Mouse (Mus musculus): ENCODE measurements at regions not wholly inside any gene's neighbourhood (a gene's known extent, or its start where the extent isn't known, plus 50 kb on each side); places are given as distances from the start of the nearest gene placed in this dataset.
"Not testable (repeated sequence)": the region's sequence is repeated elsewhere in the genome, so short reads cannot be mapped to it uniquely, and the experiment has no call there.

DNA sequence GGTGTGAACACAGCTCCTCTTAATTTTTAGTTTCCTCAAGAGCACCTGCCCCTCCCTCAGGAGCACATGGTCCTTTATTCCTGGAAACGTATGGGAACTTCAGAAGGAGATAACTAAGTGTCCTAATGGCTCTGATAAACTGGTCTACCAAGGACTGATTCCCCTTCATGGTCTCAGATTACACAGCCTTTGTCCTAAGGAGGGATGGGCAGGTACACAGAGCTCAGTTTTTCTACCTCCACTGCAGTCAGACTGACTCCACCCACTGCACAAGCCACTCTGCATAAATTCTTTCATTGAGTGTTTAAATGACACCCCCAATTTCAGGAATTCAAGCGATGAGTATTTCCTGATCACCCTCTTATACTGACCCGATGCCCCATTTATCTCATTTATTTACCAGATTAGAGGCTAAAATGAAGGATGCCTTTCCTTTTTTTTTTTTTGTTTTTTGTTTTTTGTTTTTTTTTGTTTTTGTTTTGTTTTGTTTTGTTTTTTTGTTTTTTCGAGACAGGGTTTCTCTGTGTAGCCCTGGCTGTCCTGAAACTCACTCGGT lies 95.1 kb downstream of the Sox2 start:
- H3K27me3 ChIP-seq (ENCODE audit: control insufficient read depth, insufficient read depth, low read length) = no peaks in the 10 kb centered on the region
- ATAC-seq (ENCODE audit: low FRiP score, low TSS enrichment) = no peak
- no peak overlapping the region for H3K4me2 ChIP-seq (replicated peaks; ENCODE audit: low read depth, low read length)
- no peaks in the 10 kb centered on the region for H3K36me3 ChIP-seq (ENCODE audit: control insufficient read depth, insufficient read depth, low read length)
- H3K9me3 ChIP-seq (ENCODE audit: control insufficient read depth, low read length) = no peaks in the 10 kb centered on the region
- H3K9ac ChIP-seq (ENCODE audit: low read depth, low read length) = no peak overlapping the region
- 76% methylated on average over 5 of the region's 5 CpGs for WGBS
- H3K4me3 ChIP-seq (ENCODE audit: low read length) = no peak overlapping the region
- H3K27ac ChIP-seq (ENCODE audit: low read depth, low read length) = no peak overlapping the region
- no peaks in the 10 kb centered on the region for H3K4me1 ChIP-seq (ENCODE audit: control insufficient read depth, insufficient read depth, low read length)

DNA sequence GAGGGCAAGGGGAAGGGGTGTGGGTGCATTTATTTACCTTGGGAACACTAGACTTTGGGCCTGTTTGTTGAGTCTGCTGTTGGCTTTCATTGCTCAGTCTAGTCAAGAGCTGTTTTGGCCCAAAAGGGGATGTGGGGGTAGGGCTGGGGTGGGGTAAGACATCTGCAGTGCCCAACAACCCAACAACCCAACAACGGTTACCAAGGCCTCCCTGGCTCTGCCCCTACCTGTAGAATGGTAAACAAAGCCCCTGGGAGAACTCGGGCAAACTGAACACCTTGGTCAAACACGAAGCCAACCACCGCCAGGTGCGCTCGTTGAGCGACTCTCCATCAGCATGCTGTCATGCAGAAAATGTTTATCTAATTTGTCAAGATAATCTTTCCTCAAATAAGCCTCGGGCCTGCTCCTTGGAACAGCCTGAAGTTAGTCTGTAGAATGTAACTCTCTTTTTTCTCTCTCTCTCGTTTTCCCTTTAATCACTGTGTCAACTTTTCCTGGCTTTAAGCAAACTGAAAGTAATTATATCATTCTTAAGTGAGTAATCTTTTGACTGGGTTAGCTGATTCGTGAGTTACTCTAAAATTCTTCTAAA lies 97.4 kb downstream of the Sox2 start:
- no peaks in the 10 kb centered on the region for H3K9me3 ChIP-seq (ENCODE audit: control insufficient read depth, low read length)
- WGBS = 62% methylated on average over 10 of the region's 10 CpGs
- H3K27me3 ChIP-seq (ENCODE audit: control insufficient read depth, insufficient read depth, low read length) = no peaks in the 10 kb centered on the region
- no peak overlapping the region for H3K27ac ChIP-seq (ENCODE audit: low read depth, low read length)
- H3K4me3 ChIP-seq (ENCODE audit: low read length) = no peak overlapping the region
- ATAC-seq (ENCODE audit: low FRiP score, low TSS enrichment) = no peak
- no peaks in the 10 kb centered on the region for H3K4me1 ChIP-seq (ENCODE audit: control insufficient read depth, insufficient read depth, low read length)
- no peaks in the 10 kb centered on the region for H3K36me3 ChIP-seq (ENCODE audit: control insufficient read depth, insufficient read depth, low read length)
- no peak overlapping the region for H3K9ac ChIP-seq (ENCODE audit: low read depth, low read length)
- H3K4me2 ChIP-seq (replicated peaks; ENCODE audit: low read depth, low read length) = no peak overlapping the region

DNA sequence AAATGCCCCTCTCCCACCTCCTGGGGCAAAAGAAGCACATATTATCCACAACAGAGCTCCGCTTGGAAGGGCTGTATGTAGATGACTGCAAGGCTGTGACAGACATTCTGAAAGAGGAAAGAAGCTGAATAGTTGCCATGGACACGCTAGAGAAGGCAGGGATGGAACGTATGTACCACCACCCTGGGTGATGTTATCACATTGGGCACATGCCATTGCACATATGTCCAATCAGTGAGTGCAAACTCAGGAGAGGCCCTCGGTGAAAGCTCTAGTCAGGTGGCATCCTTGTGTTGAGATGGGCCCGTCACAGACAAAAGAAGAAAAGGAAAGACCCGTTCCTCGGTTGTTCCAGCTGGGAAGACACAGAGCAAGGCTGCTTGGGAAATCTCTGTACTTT lies 99.8 kb downstream of the Sox2 start:
- H3K9me3 ChIP-seq (ENCODE audit: control insufficient read depth, low read length) = no peaks in the 10 kb centered on the region
- 89% methylated on average over 7 of the region's 7 CpGs for WGBS

DNA sequence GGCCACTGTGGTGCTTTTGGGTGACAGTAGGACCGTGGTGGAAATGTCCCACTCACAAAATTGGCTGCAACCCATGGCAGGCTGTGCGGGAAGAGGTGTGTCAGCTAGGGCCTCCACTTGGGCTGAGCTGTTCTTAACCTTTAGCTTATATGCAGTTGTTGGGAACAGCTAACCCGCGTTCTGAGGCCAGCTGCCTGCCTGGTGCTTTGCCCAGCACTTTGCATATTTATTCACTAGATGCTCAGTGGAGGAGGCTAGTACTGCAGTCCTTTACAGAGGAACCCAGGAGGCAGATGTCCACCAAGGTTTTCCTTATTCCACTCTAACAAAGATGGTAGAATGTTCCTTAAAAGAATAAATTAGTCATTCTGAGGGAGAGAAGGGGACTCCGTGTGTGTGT lies 101.3 kb downstream of the Sox2 start:
- Histone ChIP-seq H3K9me3 (ENCODE audit: control insufficient read depth, low read length) (no peaks in the 10 kb centered on the region), H3K9ac (ENCODE audit: low read depth, low read length) (no peak overlapping the region), H3K4me1 (ENCODE audit: control insufficient read depth, insufficient read depth, low read length) (0 out of 2 replicates have a peak, but pooled peaks cover 2% of the 10 kb centered on the region), H3K4me2 (replicated peaks; ENCODE audit: low read depth, low read length) (no peak overlapping the region), H3K4me3 (ENCODE audit: low read length) (no peak overlapping the region), H3K36me3 (ENCODE audit: control insufficient read depth, insufficient read depth, low read length) (no peaks in the 10 kb centered on the region), H3K27me3 (ENCODE audit: control insufficient read depth, insufficient read depth, low read length) (no peaks in the 10 kb centered on the region), H3K27ac (ENCODE audit: low read depth, low read length) (no peak overlapping the region)
- ATAC-seq (ENCODE audit: low FRiP score, low TSS enrichment) = no peak
- 81% methylated on average over 5 of the region's 5 CpGs for WGBS

More for the DNA sequence above, 99.8 kb downstream of the Sox2 start:
- H3K4me1 ChIP-seq (ENCODE audit: control insufficient read depth, insufficient read depth, low read length) = no peaks in the 10 kb centered on the region
- no peaks in the 10 kb centered on the region for H3K36me3 ChIP-seq (ENCODE audit: control insufficient read depth, insufficient read depth, low read length)
- no peak overlapping the region for H3K4me3 ChIP-seq (ENCODE audit: low read length)
- no peak for ATAC-seq (ENCODE audit: low FRiP score, low TSS enrichment)
- no peaks in the 10 kb centered on the region for H3K27me3 ChIP-seq (ENCODE audit: control insufficient read depth, insufficient read depth, low read length)
- H3K27ac ChIP-seq (ENCODE audit: low read depth, low read length) = no peak overlapping the region
- no peak overlapping the region for H3K4me2 ChIP-seq (replicated peaks; ENCODE audit: low read depth, low read length)
- no peak overlapping the region for H3K9ac ChIP-seq (ENCODE audit: low read depth, low read length)

DNA sequence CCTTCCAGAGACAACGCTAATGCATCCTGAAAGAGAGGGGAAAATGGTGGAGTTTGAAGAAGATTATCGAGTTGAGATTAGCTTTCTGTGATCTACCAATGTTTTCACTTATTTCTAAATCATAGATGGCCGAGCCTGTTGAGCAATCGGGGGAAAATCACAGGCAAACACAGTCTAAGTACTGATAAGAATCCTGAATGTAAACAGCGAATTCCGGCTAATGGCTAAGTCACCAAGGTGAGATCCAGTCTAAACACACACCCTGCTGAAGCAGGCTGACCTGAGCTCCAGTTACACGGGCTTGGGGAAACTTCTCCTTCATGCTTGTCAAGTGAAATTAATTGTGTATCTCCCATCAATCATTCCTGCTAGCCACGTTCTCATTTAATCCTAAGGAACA lies 103.4 kb downstream of the Sox2 start:
- Histone ChIP-seq H3K9me3 (ENCODE audit: control insufficient read depth, low read length) (no peaks in the 10 kb centered on the region), H3K27ac (ENCODE audit: low read depth, low read length) (no peak overlapping the region), H3K27me3 (ENCODE audit: control insufficient read depth, insufficient read depth, low read length) (no peaks in the 10 kb centered on the region), H3K4me2 (replicated peaks; ENCODE audit: low read depth, low read length) (no peak overlapping the region), H3K9ac (ENCODE audit: low read depth, low read length) (no peak overlapping the region), H3K4me3 (ENCODE audit: low read length) (no peak overlapping the region), H3K4me1 (ENCODE audit: control insufficient read depth, insufficient read depth, low read length) (0 out of 2 replicates have a peak, but pooled peaks cover 5% of the 10 kb centered on the region), H3K36me3 (ENCODE audit: control insufficient read depth, insufficient read depth, low read length) (no peaks in the 10 kb centered on the region)
- WGBS = 28% methylated on average over 8 of the region's 8 CpGs
- no peak for ATAC-seq (ENCODE audit: low FRiP score, low TSS enrichment)

DNA sequence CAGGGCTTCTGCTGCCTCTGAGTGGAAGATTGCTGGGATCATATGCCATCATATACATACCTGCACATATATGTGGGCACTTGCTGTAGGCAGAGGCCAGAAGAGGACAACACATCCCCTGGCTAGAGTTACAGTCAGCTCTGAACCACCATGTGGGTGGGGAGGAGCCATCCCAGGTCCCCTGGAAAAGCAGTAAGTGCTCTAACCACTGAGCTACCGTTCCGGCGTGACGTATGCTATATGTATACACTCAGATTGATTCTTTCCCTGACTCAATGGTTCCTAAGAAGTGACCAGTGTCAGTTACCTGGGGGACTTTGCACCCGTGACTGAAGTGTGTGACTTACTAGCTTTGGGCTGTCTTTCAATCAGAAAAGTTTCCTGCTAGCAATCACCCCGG lies 104.6 kb downstream of the Sox2 start:
- Histone ChIP-seq H3K4me1 (ENCODE audit: control insufficient read depth, insufficient read depth, low read length) (0 out of 2 replicates have a peak, but pooled peaks cover 5% of the 10 kb centered on the region), H3K9me3 (ENCODE audit: control insufficient read depth, low read length) (no peaks in the 10 kb centered on the region), H3K27ac (ENCODE audit: low read depth, low read length) (no peak overlapping the region), H3K9ac (ENCODE audit: low read depth, low read length) (no peak overlapping the region), H3K36me3 (ENCODE audit: control insufficient read depth, insufficient read depth, low read length) (no peaks in the 10 kb centered on the region), H3K4me3 (ENCODE audit: low read length) (no peak overlapping the region), H3K27me3 (ENCODE audit: control insufficient read depth, insufficient read depth, low read length) (no peaks in the 10 kb centered on the region), H3K4me2 (replicated peaks; ENCODE audit: low read depth, low read length) (no peak overlapping the region)
- no peak for ATAC-seq (ENCODE audit: low FRiP score, low TSS enrichment)
- 87% methylated on average over 6 of the region's 6 CpGs for WGBS

DNA sequence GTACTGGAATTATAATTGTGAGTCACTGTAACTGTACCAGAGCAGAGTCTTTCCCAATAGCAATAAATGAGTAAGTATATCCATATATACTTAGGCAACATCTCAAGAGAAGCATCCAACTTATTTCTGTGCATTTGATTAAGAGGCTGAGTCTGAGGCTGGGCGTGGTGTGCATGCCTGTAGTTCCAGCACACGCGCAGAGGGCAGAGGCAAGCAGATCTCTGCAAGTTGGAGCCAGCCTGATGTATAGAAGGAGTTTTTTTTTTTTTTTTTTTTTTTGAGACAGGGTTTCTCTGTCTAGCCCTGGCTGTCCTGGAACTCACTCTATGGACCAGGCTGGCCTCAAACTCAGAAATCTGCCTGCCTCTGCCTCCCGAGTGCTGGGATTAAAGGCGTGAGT lies 105.1 kb downstream of the Sox2 start:
- H3K27ac ChIP-seq (ENCODE audit: low read depth, low read length); ATAC-seq (ENCODE audit: low FRiP score, low TSS enrichment); H3K27me3 ChIP-seq (ENCODE audit: control insufficient read depth, insufficient read depth, low read length); H3K4me3 ChIP-seq (ENCODE audit: low read length); H3K9me3 ChIP-seq (ENCODE audit: control insufficient read depth, low read length); H3K9ac ChIP-seq (ENCODE audit: low read depth, low read length); H3K36me3 ChIP-seq (ENCODE audit: control insufficient read depth, insufficient read depth, low read length); H3K4me2 ChIP-seq (replicated peaks; ENCODE audit: low read depth, low read length); H3K4me1 ChIP-seq (ENCODE audit: control insufficient read depth, insufficient read depth, low read length): not testable (repeated sequence)
- 98% methylated on average over 5 of the region's 5 CpGs for WGBS

DNA sequence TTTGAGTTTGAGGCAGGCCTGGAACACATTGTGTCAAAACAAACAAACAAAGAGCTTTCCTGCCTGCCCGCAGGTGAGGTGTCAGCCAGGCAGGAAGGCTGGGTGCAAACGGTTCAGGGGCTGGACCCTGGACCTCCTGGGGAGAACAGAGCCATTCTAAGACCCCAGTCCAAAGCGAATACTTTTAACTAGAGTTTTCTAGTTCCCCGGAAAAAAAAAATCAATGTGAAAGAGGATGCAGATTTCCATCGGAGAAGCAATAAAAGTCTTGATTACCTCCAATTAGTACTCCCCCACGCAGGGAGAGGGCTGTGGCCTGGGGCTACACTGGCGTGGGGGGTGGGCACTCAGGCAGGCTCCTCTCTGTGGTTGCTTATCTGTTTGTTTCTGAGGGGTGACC lies 106.4 kb downstream of the Sox2 start:
- 0 out of 2 replicates have a peak, but pooled peaks cover 5% of the 10 kb centered on the region for H3K4me1 ChIP-seq (ENCODE audit: control insufficient read depth, insufficient read depth, low read length)
- no peak overlapping the region for H3K4me2 ChIP-seq (replicated peaks; ENCODE audit: low read depth, low read length)
- H3K4me3 ChIP-seq (ENCODE audit: low read length) = no peak overlapping the region
- ATAC-seq (ENCODE audit: low FRiP score, low TSS enrichment) = no peak
- no peaks in the 10 kb centered on the region for H3K36me3 ChIP-seq (ENCODE audit: control insufficient read depth, insufficient read depth, low read length)
- H3K27ac ChIP-seq (ENCODE audit: low read depth, low read length) = no peak overlapping the region
- H3K9ac ChIP-seq (ENCODE audit: low read depth, low read length) = no peak overlapping the region
- no peaks in the 10 kb centered on the region for H3K9me3 ChIP-seq (ENCODE audit: control insufficient read depth, low read length)
- H3K27me3 ChIP-seq (ENCODE audit: control insufficient read depth, insufficient read depth, low read length) = no peaks in the 10 kb centered on the region
- WGBS = 13% methylated on average over 7 of the region's 7 CpGs

DNA sequence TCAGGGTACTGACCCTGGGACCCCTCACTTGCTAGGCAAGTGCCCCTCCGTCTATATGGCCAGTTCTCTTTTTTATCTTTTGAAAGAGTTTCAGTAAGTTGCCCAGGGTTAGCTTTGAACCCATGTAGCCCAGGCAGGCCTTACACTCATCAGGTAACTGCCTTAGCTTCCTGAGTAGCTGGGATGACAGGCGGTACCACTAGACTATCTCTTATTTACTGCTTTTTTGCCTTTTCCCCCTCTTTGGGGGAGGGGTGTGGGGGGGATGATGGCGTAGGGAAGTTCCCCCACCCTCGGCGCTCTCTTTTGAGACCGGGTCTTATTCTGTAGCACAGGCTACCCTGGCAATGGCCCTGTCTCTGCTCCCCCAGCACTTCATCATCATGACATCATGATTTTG lies 106.9 kb downstream of the Sox2 start:
- 52% methylated on average over 6 of the region's 6 CpGs for WGBS

More for the DNA sequence above, 106.9 kb downstream of the Sox2 start:
- ATAC-seq (ENCODE audit: low FRiP score, low TSS enrichment) = no peak
- Histone ChIP-seq H3K4me1 (ENCODE audit: control insufficient read depth, insufficient read depth, low read length) (0 out of 2 replicates have a peak, but pooled peaks cover 5% of the 10 kb centered on the region), H3K4me2 (replicated peaks; ENCODE audit: low read depth, low read length) (no peak overlapping the region), H3K9me3 (ENCODE audit: control insufficient read depth, low read length) (no peaks in the 10 kb centered on the region), H3K4me3 (ENCODE audit: low read length) (no peak overlapping the region), H3K9ac (ENCODE audit: low read depth, low read length) (no peak overlapping the region), H3K27ac (ENCODE audit: low read depth, low read length) (no peak overlapping the region), H3K36me3 (ENCODE audit: control insufficient read depth, insufficient read depth, low read length) (no peaks in the 10 kb centered on the region), H3K27me3 (ENCODE audit: control insufficient read depth, insufficient read depth, low read length) (no peaks in the 10 kb centered on the region)

Data from kidney, embryonic 14.5 days (tissue).